Mouse (Mus musculus) kidney, embryonic 15.5 days (tissue): ENCODE results near the gene Otud6a. TPM values are rescaled to one million over a fixed set of nuclear protein-coding genes. Genes with fewer than 3 reads are reported as not detected.

Experiments
- ATAC-seq: fragments of 200-750 bp; cut with Nextera tagmentation; replicated peaks from 2 replicates; pipeline ENCODE4 v1.8.0; 2017; ENCODE audit warnings: moderate TSS enrichment; ENCODE audit not compliant: low FRiP score
- H3K27ac ChIP-seq: fragments of 300-500 bp; sonication (generic); 2 replicates; pipeline ENCODE4 v1.5.1; 2015; ENCODE audit warnings: mild to moderate bottlenecking, inconsistent platforms
- H3K27me3 ChIP-seq: fragments of 300-500 bp; sonication (generic); 2 replicates; pipeline ENCODE4 v1.6.1; 2015; ENCODE audit warnings: inconsistent platforms
- H3K36me3 ChIP-seq: fragments of 300-500 bp; sonication (generic); 2 replicates; pipeline ENCODE4 v1.6.1; 2015; ENCODE audit warnings: inconsistent platforms
- H3K4me1 ChIP-seq: fragments of 300-500 bp; sonication (generic); 2 replicates; pipeline ENCODE4 v1.6.1; 2015; ENCODE audit warnings: inconsistent platforms
- H3K4me2 ChIP-seq: fragments of 300-500 bp; sonication (generic); 2 replicates; pipeline ENCODE4 v1.6.1; 2015; ENCODE audit warnings: moderate library complexity, mild to moderate bottlenecking, inconsistent platforms
- H3K4me3 ChIP-seq: fragments of 300-500 bp; sonication (generic); replicated peaks from 2 replicates; pipeline ENCODE4 v1.5.1; 2015; ENCODE audit warnings: mild to moderate bottlenecking, inconsistent platforms
- H3K9ac ChIP-seq: fragments of 300-500 bp; sonication (generic); 2 replicates; pipeline ENCODE4 v1.6.1; 2015; ENCODE audit warnings: mild to moderate bottlenecking, inconsistent platforms
- H3K9me3 ChIP-seq: fragments of 300-500 bp; sonication (generic); replicated peaks from 2 replicates; pipeline ENCODE4 v1.6.1; 2016; ENCODE audit warnings: inconsistent platforms
- WGBS: fragments of 180-500 bp; shearing (Covaris S2); methylation state at CpG from one replicate; pipeline ENCODE4 v1.1.7; 2015; ENCODE audit warnings: mixed read lengths; 5-methylcytosine and 5-hydroxymethylcytosine counted together
- microRNA counts: library from miRNA; unstranded; fragments of <30 nt; microRNA quantifications from one replicate; lab custom pipeline; 2016
- microRNA-seq: library from miRNA; unstranded; fragments of <30 nt; microRNA quantifications from one replicate; pipeline ENCODE4, GENCODE M21; 2016
- polyA plus RNA-seq: library from polyadenylated mRNA; unstranded; fragments of >200 nt; fragmentation: Nextera tagmentation; extraction: Ambion mirVana; gene quantifications from 2 replicates; pipeline ENCODE4 v1.2.1, GENCODE M21; 2015

Gene Otud6a
- polyA plus RNA-seq, 1 experiment from 2014 or later = not detected

- 85% methylated on average over 3 of the region's 3 CpGs for WGBS
Measured at GRCm38 (mm10) chrX:100471491-100471890, 42.7 kb downstream of the Otud6a start.

GRCm38 (mm10) chrX:100475569-100476223 is 46.9 kb downstream of the Otud6a start:
- H3K4me3 ChIP-seq = no peak overlapping the region
- H3K4me2 ChIP-seq = no peak overlapping the region
- no peaks in the 10 kb centered on the region for H3K9me3 ChIP-seq
- no peak overlapping the region for H3K9ac ChIP-seq
- H3K27me3 ChIP-seq = peaks cover 60% of the 10 kb centered on the region
- H3K27ac ChIP-seq = no peak overlapping the region
- H3K36me3 ChIP-seq = no peaks in the 10 kb centered on the region
- H3K4me1 ChIP-seq = no peaks in the 10 kb centered on the region
- ATAC-seq = no peak
- 74% methylated on average over 4 of the region's 4 CpGs for WGBS

More at GRCm38 (mm10) chrX:100471491-100471890, 42.7 kb downstream of the Otud6a start:
- Histone ChIP-seq H3K36me3 (no peaks in the 10 kb centered on the region), H3K27me3 (peaks cover 68% of the 10 kb centered on the region), H3K9ac (no peak overlapping the region), H3K27ac (no peak overlapping the region), H3K4me2 (no peak overlapping the region), H3K4me1 (no peaks in the 10 kb centered on the region), H3K4me3 (no peak overlapping the region), H3K9me3 (no peaks in the 10 kb centered on the region)
- ATAC-seq = no peak

MicroRNA genes within 50 kb of the gene (microRNA counts, 519-probe panel; counts per million panel counts)
- 2,810 counts per million, percentile 70 among the panel's probes with 10 or more counts for microRNA mmu-miR-676 (lab: Ali Mortazavi, UCI)

Small RNAs within 50 kb of the gene (microRNA-seq; reads per million reads assigned to microRNA genes)
- gene Mir676 = 483 reads per million, percentile 74 among the genes with 10 or more reads in this experiment

Other genes with a start within 250 kb of the Otud6a start
- gene Awat2, start 13.7 kb downstream of the Otud6a start, polyA plus RNA-seq = 0.47 and 0.69 TPM in 2 replicates
- 39.9 and 40.6 TPM in 2 replicates for gene Igbp1, start 65.3 kb downstream of the Otud6a start, polyA plus RNA-seq
- gene Dgat2l6, start 95.8 kb downstream of the Otud6a start, polyA plus RNA-seq = not detected in 2 replicates
- not detected in 2 replicates for gene Awat1, start 143.2 kb downstream of the Otud6a start, polyA plus RNA-seq
- gene P2ry4, start 165.9 kb downstream of the Otud6a start, polyA plus RNA-seq = not detected in 2 replicates
- not detected in 2 replicates for gene Arr3, start 176.5 kb downstream of the Otud6a start, polyA plus RNA-seq
- 30.3 and 31.2 TPM in 2 replicates for gene Kif4, start 196.7 kb downstream of the Otud6a start, polyA plus RNA-seq
- 101 TPM in 2 replicates for gene Pdzd11, start 197.6 kb downstream of the Otud6a start, polyA plus RNA-seq